Mouse (Mus musculus): ENCODE results near the gene Gm2897. TPM values are rescaled to one million over a fixed set of nuclear protein-coding genes. Genes with fewer than 3 reads are reported as not detected.
"Not testable (repeated sequence)": the region's sequence is repeated elsewhere in the genome, so short reads cannot be mapped to it uniquely, and the experiment has no call there.

Gm2897 gene
- not detected in 2 replicates for polyA plus RNA-seq (2012; ENCODE audit: insufficient read depth, insufficient read length, low replicate concordance, missing spikeins)

DNA sequence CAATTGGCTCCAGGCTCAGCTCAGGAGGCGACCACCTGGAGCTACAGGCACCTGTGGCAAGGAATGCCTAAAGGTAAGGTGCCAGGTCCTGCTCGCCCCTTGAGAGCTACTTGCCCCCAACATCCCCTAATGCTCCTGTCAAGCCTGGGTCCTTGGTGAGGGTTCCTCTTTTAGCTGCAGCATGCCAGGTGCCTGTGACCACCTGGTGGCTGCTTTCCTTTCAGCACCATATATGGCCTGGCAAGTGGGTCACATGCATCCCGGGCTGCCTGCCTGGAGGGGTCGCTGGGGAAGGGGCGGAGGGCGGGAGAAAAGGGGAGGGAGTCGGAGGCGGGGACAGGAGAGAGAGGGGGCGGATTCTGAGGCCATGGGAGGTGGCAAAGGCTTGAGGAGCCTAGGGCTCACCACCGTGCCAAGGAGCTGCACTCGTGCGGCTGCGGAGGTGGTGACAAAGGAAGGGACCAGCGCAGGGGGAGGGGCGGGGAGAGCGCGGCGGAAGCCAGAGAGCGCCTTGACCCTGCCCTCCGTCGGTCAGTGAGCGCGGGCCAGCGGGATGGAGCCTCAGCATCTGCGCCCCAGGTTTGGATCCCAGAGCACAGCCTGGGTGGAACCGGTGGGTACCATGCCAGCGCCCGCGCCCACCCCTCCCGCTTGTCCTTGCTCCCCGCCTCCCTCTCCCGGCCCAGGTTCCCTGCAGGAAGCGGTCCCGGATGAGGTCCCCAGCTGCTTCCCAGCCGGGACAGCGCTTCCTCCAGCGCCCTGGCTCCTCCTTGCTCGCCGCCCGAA lies at the start of gene Gm2897:
Gene Gm2897, plus strand, starts transcription at position 559 of the 786 bp plus-strand sequence.
- peak within 1 kb of the TSS; percentile 41 for H3K4me3 ChIP-seq (ENCODE audit: insufficient read depth, low read depth, low read length)
- not testable (repeated sequence) for H3K4me1 ChIP-seq (ENCODE audit: control insufficient read depth, insufficient read depth, low read length); H3K27ac ChIP-seq (ENCODE audit: insufficient read depth, low read depth, low read length)
- 4% methylated on average over 34 of the region's 40 CpGs for WGBS

DNA sequence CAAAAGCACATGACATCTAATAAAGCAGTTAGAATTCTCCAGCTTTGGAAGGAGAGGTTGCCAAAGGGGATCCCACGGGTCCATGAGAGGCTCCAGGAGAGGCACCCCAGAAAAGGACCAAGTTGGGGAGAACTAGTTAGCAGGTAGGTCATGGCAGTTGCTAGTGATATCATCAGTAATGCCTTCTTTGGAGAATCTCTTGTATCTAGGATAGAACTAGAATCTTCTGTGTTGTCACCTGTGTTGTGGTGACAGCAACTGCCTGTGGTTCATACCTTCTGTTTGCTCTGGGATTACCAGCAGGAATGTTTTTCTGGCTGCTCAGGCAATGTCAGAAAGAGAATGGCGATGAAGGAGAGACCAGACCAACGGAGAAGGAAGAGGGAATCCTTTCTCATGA lies 19.4 kb upstream of the Gm2897 start, which contains the start of gene Gm2888:
Gene Gm2888, plus strand, starts transcription at position 301 of the 400 bp plus-strand sequence.
- 81% methylated on average over 3 of the region's 3 CpGs for WGBS
- H3K27ac ChIP-seq (ENCODE audit: insufficient read depth, low read depth, low read length); H3K4me1 ChIP-seq (ENCODE audit: control insufficient read depth, insufficient read depth, low read length); H3K4me3 ChIP-seq (ENCODE audit: insufficient read depth, low read depth, low read length): not testable (repeated sequence)

- H3K4me1 ChIP-seq (ENCODE audit: control insufficient read depth, insufficient read depth, low read length); H3K27ac ChIP-seq (ENCODE audit: insufficient read depth, low read depth, low read length): not testable (repeated sequence)
- 2% methylated on average over 20 of the region's 20 CpGs for WGBS
- peak overlapping the region; percentile 41 for H3K4me3 ChIP-seq (ENCODE audit: insufficient read depth, low read depth, low read length)
Measured at GRCm38 (mm10) chr14:3049513-3049800, 372 bp downstream of the Gm2897 start.

- not testable (repeated sequence) for H3K4me3 ChIP-seq (ENCODE audit: insufficient read depth, low read depth, low read length); H3K27ac ChIP-seq (ENCODE audit: insufficient read depth, low read depth, low read length); H3K4me1 ChIP-seq (ENCODE audit: control insufficient read depth, insufficient read depth, low read length)
- WGBS: 14% methylated on average over 7 of the region's 8 CpGs
Measured at GRCm38 (mm10) chr14:3050087-3050486, 1.0 kb downstream of the Gm2897 start.

DNA sequence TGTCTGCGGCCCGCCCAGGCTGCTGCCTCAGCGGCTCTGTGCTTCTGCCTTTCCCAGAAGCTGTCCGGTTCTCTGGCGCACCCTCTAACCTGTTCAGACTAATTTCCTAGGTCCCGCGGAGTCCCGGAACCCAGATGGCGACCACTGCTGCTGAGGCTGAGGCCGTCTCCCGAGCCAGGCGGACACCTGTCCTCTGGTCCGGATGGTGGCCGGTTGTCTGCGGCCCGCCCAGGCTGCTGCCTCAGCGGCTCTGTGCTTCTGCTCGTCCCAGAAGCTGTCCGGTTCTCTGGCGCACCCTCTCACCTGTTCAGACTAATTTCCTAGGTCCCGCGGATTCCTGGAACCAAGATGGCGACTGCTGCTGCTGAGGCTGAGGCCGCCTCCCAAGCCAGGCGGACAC lies 67.0 kb downstream of the Gm2897 start:
- H3K4me3 ChIP-seq (ENCODE audit: insufficient read depth, low read depth, low read length); H3K27ac ChIP-seq (ENCODE audit: insufficient read depth, low read depth, low read length); H3K4me1 ChIP-seq (ENCODE audit: control insufficient read depth, insufficient read depth, low read length): not testable (repeated sequence)
- WGBS: 97% methylated on average over 21 of the region's 25 CpGs

Other genes starting within 250 kb of the Gm2897 start
- not detected in 2 replicates for gene Gm2888, start 19.3 kb upstream of the Gm2897 start, polyA plus RNA-seq (2012; ENCODE audit: insufficient read depth, insufficient read length, low replicate concordance, missing spikeins)
- not detected in 2 replicates for gene Gm10340, start 84.7 kb downstream of the Gm2897 start, polyA plus RNA-seq (2012; ENCODE audit: insufficient read depth, insufficient read length, low replicate concordance, missing spikeins)
- gene Gm5795, start 139.0 kb downstream of the Gm2897 start, polyA plus RNA-seq (2012; ENCODE audit: insufficient read depth, insufficient read length, low replicate concordance, missing spikeins): not detected in 2 replicates
- not detected in 2 replicates for gene D830030K20Rik, start 159.2 kb downstream of the Gm2897 start, polyA plus RNA-seq (2012; ENCODE audit: insufficient read depth, insufficient read length, low replicate concordance, missing spikeins)